Mouse (Mus musculus): ENCODE measurements at regions not wholly inside any gene's neighbourhood (a gene's known extent, or its start where the extent isn't known, plus 50 kb on each side); places are given as distances from the start of the nearest gene placed in this dataset.

DNA sequence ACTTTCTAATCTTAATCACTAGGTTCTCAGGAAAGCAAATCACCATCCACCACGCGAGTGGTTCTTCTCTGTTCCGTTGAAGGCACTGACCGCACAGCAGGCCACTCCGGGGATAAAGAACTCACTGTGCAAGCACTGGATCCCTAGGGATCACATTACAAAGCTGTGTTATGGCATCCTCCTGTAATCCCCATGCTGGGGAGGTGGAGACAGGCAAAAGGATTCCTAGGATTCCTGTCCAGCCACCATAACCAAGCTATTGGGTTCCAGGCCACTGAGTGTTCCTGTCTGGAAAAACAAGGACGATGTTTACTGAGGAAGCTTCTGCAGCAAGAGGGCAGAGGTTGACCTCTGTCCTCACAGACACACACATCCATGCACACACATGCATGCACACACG lies 138.8 kb downstream of the Bcat1 start:
- TF ChIP-seq EP300 (IDR thresholded peaks at IDR 0.05; ENCODE audit: low read depth) (no peak), CTCF (IDR thresholded peaks at IDR 0.05; ENCODE audit: low read depth) (no peak)
